Comparison of ENCODE assay signal across 11 mouse cellular contexts in genomic region chr11:115476630-115477029, GRCm38 (mm10). TPM values are rescaled to one million over a fixed set of nuclear protein-coding genes. Genes with fewer than 3 reads are reported as not detected.
A peak's percentile ranks its signal among the peaks of the same experiment; 100 is the strongest.
DNase-seq lines count a peak whose midpoint lies in the region; ATAC-seq and TF ChIP-seq lines count a peak whose summit lies in the region.
"Not testable (repeated sequence)": the region's sequence is repeated elsewhere in the genome, so short reads cannot be mapped to it uniquely, and the experiment has no call there.
"Had no signal": no experiment of that assay in that cellular context is flagged by ENCODE, and none has a peak within 500 bp of the region (broad histone marks: within the 10 kb centered on the region; RNA-seq: fewer than 3 reads in every experiment).

No protein-coding gene starts in this region.

- not testable (repeated sequence) for TF ChIP-seq CTCF in G1E (IDR thresholded peaks at IDR 0.05; ENCODE audit: low read depth, low read length); left cerebral cortex, adult 2 months (IDR thresholded peaks at IDR 0.05); small intestine, adult 2 months (IDR thresholded peaks at IDR 0.05; ENCODE audit: extremely low read depth, insufficient read length, insufficient replicate concordance, low read depth, low read length)

- H3K27ac ChIP-seq in heart, embryonic 13.5 days (replicated peaks); hindbrain, embryonic 16.5 days (ENCODE audit: low read depth, low read length); left cerebral cortex, adult 2 months; midbrain, embryonic 13.5 days: not testable (repeated sequence)
- H3K27ac ChIP-seq in liver, embryonic 15.5 days (replicated peaks): peak overlapping the region; percentile 56; the same call in 1 of the 2 replicates
- H3K27ac ChIP-seq in small intestine, adult 2 months (ENCODE audit: insufficient read depth, low read depth, low read length): peak overlapping the region; percentile 60

- intact Hi-C loops in left cerebral cortex, adult 2 months (cut with DNase I): not testable (repeated sequence)

- TF ChIP-seq POLR2A in small intestine, adult 2 months (IDR thresholded peaks at IDR 0.05; ENCODE audit: low read depth, low read length): not testable (repeated sequence)

- peak overlapping the region; percentile 93 for H3K9ac ChIP-seq in heart, embryonic 13.5 days
- not testable (repeated sequence) for H3K9ac ChIP-seq in hindbrain, embryonic 16.5 days (ENCODE audit: low read depth, low read length)
- peak overlapping the region; percentile 78; the same call in 1 of the 2 replicates for H3K9ac ChIP-seq in liver, embryonic 15.5 days
- H3K9ac ChIP-seq in midbrain, embryonic 13.5 days (replicated peaks): peak overlapping the region; percentile 84

- peaks cover 53% of the 10 kb centered on the region for H3K4me1 ChIP-seq in G1E (ENCODE audit: insufficient read depth, low read depth, low read length)
- H3K4me1 ChIP-seq in erythroblast, embryonic 14.5 days (ENCODE audit: control insufficient read depth): peaks cover 50% of the 10 kb centered on the region
- peaks cover 44% of the 10 kb centered on the region for H3K4me1 ChIP-seq in heart, embryonic 13.5 days
- peaks cover 25% of the 10 kb centered on the region for H3K4me1 ChIP-seq in hindbrain, embryonic 16.5 days (ENCODE audit: control insufficient read depth, insufficient read depth, low read depth, low read length)
- peaks cover 43% of the 10 kb centered on the region for H3K4me1 ChIP-seq in liver, embryonic 15.5 days (replicated peaks)
- peaks cover 40% of the 10 kb centered on the region for H3K4me1 ChIP-seq in midbrain, embryonic 13.5 days (replicated peaks)
- H3K4me1 ChIP-seq in small intestine, adult 2 months (ENCODE audit: control insufficient read depth, insufficient read depth, insufficient read length, low read length): peaks cover 12% of the 10 kb centered on the region; the same call in 1 of the 2 replicates

- not testable (repeated sequence) for ATAC-seq in G1E (ENCODE audit: extremely low read depth, insufficient number of reproducible peaks, low FRiP score, poor library complexity, severe bottlenecking); heart, embryonic 13.5 days (ENCODE audit: extremely low read depth, insufficient number of reproducible peaks, low FRiP score, low TSS enrichment); hindbrain, embryonic 16.5 days; liver, embryonic 15.5 days (ENCODE audit: insufficient read depth); midbrain, embryonic 13.5 days

- not testable (repeated sequence) for H3K27me3 ChIP-seq in G1E (ENCODE audit: insufficient read depth, low read length); erythroblast, embryonic 14.5 days (ENCODE audit: control insufficient read depth); heart, embryonic 13.5 days (replicated peaks); hindbrain, embryonic 16.5 days (replicated peaks; ENCODE audit: control insufficient read depth, insufficient read depth, low read length); liver, embryonic 15.5 days; midbrain, embryonic 13.5 days; small intestine, adult 2 months (ENCODE audit: control insufficient read depth, insufficient read depth, low read length)

- H3K36me3 ChIP-seq in G1E (replicated peaks): peaks cover 38% of the 10 kb centered on the region
- not testable (repeated sequence) for H3K36me3 ChIP-seq in erythroblast, embryonic 14.5 days (ENCODE audit: control insufficient read depth); heart, embryonic 13.5 days; hindbrain, embryonic 16.5 days (ENCODE audit: control insufficient read depth, insufficient read depth, low read length); liver, embryonic 15.5 days (replicated peaks); midbrain, embryonic 13.5 days
- H3K36me3 ChIP-seq in small intestine, adult 2 months (ENCODE audit: control insufficient read depth, insufficient read depth, low read length): peaks cover 30% of the 10 kb centered on the region

- H3K4me3 ChIP-seq in G1E (ENCODE audit: low read depth, low read length): peak overlapping the region; percentile 92; the same call in 1 of the 2 replicates
- H3K4me3 ChIP-seq in erythroblast, embryonic 14.5 days (replicated peaks): peak overlapping the region; percentile 88
- H3K4me3 ChIP-seq in heart, embryonic 13.5 days: peak overlapping the region; percentile 85
- H3K4me3 ChIP-seq in hindbrain, embryonic 16.5 days (ENCODE audit: low read length): peak overlapping the region; percentile 80
- peak overlapping the region; percentile 60; the same call in 1 of the 2 replicates for H3K4me3 ChIP-seq in left cerebral cortex, adult 2 months
- H3K4me3 ChIP-seq in liver, embryonic 15.5 days (replicated peaks): peak overlapping the region; percentile 77
- peak overlapping the region; percentile 93 for H3K4me3 ChIP-seq in midbrain, embryonic 13.5 days (replicated peaks)
- H3K4me3 ChIP-seq in small intestine, adult 2 months (ENCODE audit: low read depth, low read length): peak overlapping the region; percentile 79

- DNase-seq in G1E (ENCODE audit: low spot score); left cerebral cortex, adult 2 months (ENCODE audit: extremely low spot score in 1 of 2, low spot score in 2 of 2): not testable (repeated sequence)

- WGBS in heart, embryonic 13.5 days: 76% methylated on average over 4 of the region's 4 CpGs
- 82% methylated on average over 4 of the region's 4 CpGs for WGBS in hindbrain, embryonic 16.5 days
- 68% methylated on average over 4 of the region's 4 CpGs for WGBS in liver, embryonic 15.5 days (ENCODE audit: insufficient replicate concordance)
- WGBS in midbrain, embryonic 13.5 days: 86% methylated on average over 4 of the region's 4 CpGs
- WGBS in small intestine, adult 2 months: 46% methylated on average over 4 of the region's 4 CpGs

- not testable (repeated sequence) for H3K9me3 ChIP-seq in G1E (replicated peaks); erythroblast, embryonic 14.5 days (ENCODE audit: control insufficient read depth, low read length); heart, embryonic 13.5 days; hindbrain, embryonic 16.5 days (ENCODE audit: control insufficient read depth, low read length); liver, embryonic 15.5 days (replicated peaks); midbrain, embryonic 13.5 days

- H3K4me2 ChIP-seq in heart, embryonic 13.5 days: peak overlapping the region; percentile 98
- H3K4me2 ChIP-seq in hindbrain, embryonic 16.5 days (ENCODE audit: low read length): peak overlapping the region; percentile 75
- peak overlapping the region; percentile 95 for H3K4me2 ChIP-seq in liver, embryonic 15.5 days
- peak overlapping the region; percentile 85 for H3K4me2 ChIP-seq in midbrain, embryonic 13.5 days (replicated peaks)

RNA-seq across cellular contexts. Expression of gene Armc7, which starts 1.2 kb away (rescaled TPM):
- total RNA-seq in G1E (2014; fragmentation: Nextera tagmentation): 6.0 and 8.4 TPM in 2 replicates
- total RNA-seq in G1E (2017): 5.9 and 7.8 TPM in 2 replicates
- polyA plus RNA-seq in G1E (2012): 24.4 and 29.0 TPM in 2 replicates
- 0.73 and 0.87 TPM in 2 replicates for polyA plus RNA-seq in erythroblast, embryonic 14.5 days (2012)
- 6.6 and 6.9 TPM in 2 replicates for polyA plus RNA-seq in heart, embryonic 13.5 days (2015; fragmentation: Nextera tagmentation; extraction: Ambion mirVana)
- polyA plus RNA-seq in hindbrain, embryonic 16.5 days (2015; fragmentation: Nextera tagmentation; extraction: Ambion mirVana): 16.8 and 19.4 TPM in 2 replicates
- total RNA-seq in left cerebral cortex, adult 2 months (2021): 10 to 100 TPM; 11.9 to 18.0 TPM
- polyA plus RNA-seq in liver, embryonic 15.5 days (2015; fragmentation: Nextera tagmentation; extraction: Ambion mirVana): 3.3 and 3.5 TPM in 2 replicates
- polyA plus RNA-seq in midbrain, embryonic 13.5 days (2015; fragmentation: Nextera tagmentation; extraction: Ambion mirVana): 17.4 and 17.8 TPM in 2 replicates
- polyA plus RNA-seq in small intestine, adult 2 months (2012; rRNA removed): 13.2 and 16.3 TPM in 2 replicates

RNA-seq across cellular contexts. Expression of gene Slc16a5, which starts 14.4 kb away (rescaled TPM):
- total RNA-seq in G1E (2014; fragmentation: Nextera tagmentation) (not detected in 2 replicates), G1E (2017) (0.05 TPM in 1 of 2 replicates, not detected in the other)
- not detected in 2 replicates for polyA plus RNA-seq in G1E (2012)
- 0.02 TPM in 1 of 2 replicates, not detected in the other for polyA plus RNA-seq in erythroblast, embryonic 14.5 days (2012)
- 0.10 and 0.21 TPM in 2 replicates for polyA plus RNA-seq in heart, embryonic 13.5 days (2015; fragmentation: Nextera tagmentation; extraction: Ambion mirVana)
- 0.34 and 0.46 TPM in 2 replicates for polyA plus RNA-seq in hindbrain, embryonic 16.5 days (2015; fragmentation: Nextera tagmentation; extraction: Ambion mirVana)
- not detected for total RNA-seq in left cerebral cortex, adult 2 months (2021)
- 0.08 and 0.15 TPM in 2 replicates for polyA plus RNA-seq in liver, embryonic 15.5 days (2015; fragmentation: Nextera tagmentation; extraction: Ambion mirVana)
- 0.09 and 0.13 TPM in 2 replicates for polyA plus RNA-seq in midbrain, embryonic 13.5 days (2015; fragmentation: Nextera tagmentation; extraction: Ambion mirVana)
- polyA plus RNA-seq in small intestine, adult 2 months (2012; rRNA removed): 98.7 and 220 TPM in 2 replicates
- total RNA-seq: adrenal gland, postnatal 25 days; gastrocnemius, adult 18-20 months had no signal

RNA-seq across cellular contexts. Expression of gene Nt5c, which starts 15.0 kb away (rescaled TPM):
- total RNA-seq in G1E (2014; fragmentation: Nextera tagmentation) (43.7 and 47.1 TPM in 2 replicates), G1E (2017) (145 and 161 TPM in 2 replicates)
- 67.4 and 118 TPM in 2 replicates for polyA plus RNA-seq in G1E (2012)
- polyA plus RNA-seq in erythroblast, embryonic 14.5 days (2012): 4.8 and 6.4 TPM in 2 replicates
- 57.0 and 59.4 TPM in 2 replicates for polyA plus RNA-seq in heart, embryonic 13.5 days (2015; fragmentation: Nextera tagmentation; extraction: Ambion mirVana)
- 95.8 and 104 TPM in 2 replicates for polyA plus RNA-seq in hindbrain, embryonic 16.5 days (2015; fragmentation: Nextera tagmentation; extraction: Ambion mirVana)
- 10 to 100 TPM; 57.6 to 67.2 TPM for total RNA-seq in left cerebral cortex, adult 2 months (2021)
- polyA plus RNA-seq in liver, embryonic 15.5 days (2015; fragmentation: Nextera tagmentation; extraction: Ambion mirVana): 38.1 and 41.9 TPM in 2 replicates
- 90.2 and 96.5 TPM in 2 replicates for polyA plus RNA-seq in midbrain, embryonic 13.5 days (2015; fragmentation: Nextera tagmentation; extraction: Ambion mirVana)
- 56.8 and 132 TPM in 2 replicates for polyA plus RNA-seq in small intestine, adult 2 months (2012; rRNA removed)

RNA-seq across cellular contexts. Expression of gene Trim80, which starts 36.3 kb away (rescaled TPM):
- not detected in 2 replicates for total RNA-seq in G1E (2014; fragmentation: Nextera tagmentation)
- not detected in 2 replicates for total RNA-seq in G1E (2017)
- not detected in 2 replicates for polyA plus RNA-seq in G1E (2012)
- not detected in 2 replicates for polyA plus RNA-seq in erythroblast, embryonic 14.5 days (2012)
- 0.07 and 0.19 TPM in 2 replicates for polyA plus RNA-seq in heart, embryonic 13.5 days (2015; fragmentation: Nextera tagmentation; extraction: Ambion mirVana)
- polyA plus RNA-seq in hindbrain, embryonic 16.5 days (2015; fragmentation: Nextera tagmentation; extraction: Ambion mirVana): 0.15 TPM in 1 of 2 replicates, not detected in the other
- under 1 TPM in 1 of 2 experiments, not detected in 1; 0.16 TPM for total RNA-seq in left cerebral cortex, adult 2 months (2021)
- polyA plus RNA-seq in liver, embryonic 15.5 days (2015; fragmentation: Nextera tagmentation; extraction: Ambion mirVana): 0.55 and 0.71 TPM in 2 replicates
- polyA plus RNA-seq in midbrain, embryonic 13.5 days (2015; fragmentation: Nextera tagmentation; extraction: Ambion mirVana): not detected in 2 replicates
- polyA plus RNA-seq in small intestine, adult 2 months (2012; rRNA removed): 1.5 and 4.7 TPM in 2 replicates
- total RNA-seq: gastrocnemius, adult 18-20 months; heart, adult 18-20 months had no signal

RNA-seq across cellular contexts. Expression of gene Jpt1, which starts 37.6 kb away (rescaled TPM):
- total RNA-seq in G1E (2014; fragmentation: Nextera tagmentation): 172 and 222 TPM in 2 replicates
- 186 and 196 TPM in 2 replicates for total RNA-seq in G1E (2017)
- polyA plus RNA-seq in G1E (2012): 202 and 218 TPM in 2 replicates
- 82.3 and 86.6 TPM in 2 replicates for polyA plus RNA-seq in erythroblast, embryonic 14.5 days (2012)
- polyA plus RNA-seq in heart, embryonic 13.5 days (2015; fragmentation: Nextera tagmentation; extraction: Ambion mirVana): 432 and 502 TPM in 2 replicates
- polyA plus RNA-seq in hindbrain, embryonic 16.5 days (2015; fragmentation: Nextera tagmentation; extraction: Ambion mirVana): 1,336 TPM in 2 replicates
- 100 to 1,000 TPM; 158 to 161 TPM for total RNA-seq in left cerebral cortex, adult 2 months (2021)
- polyA plus RNA-seq in liver, embryonic 15.5 days (2015; fragmentation: Nextera tagmentation; extraction: Ambion mirVana): 233 and 234 TPM in 2 replicates
- 1,462 and 1,532 TPM in 2 replicates for polyA plus RNA-seq in midbrain, embryonic 13.5 days (2015; fragmentation: Nextera tagmentation; extraction: Ambion mirVana)
- polyA plus RNA-seq in small intestine, adult 2 months (2012; rRNA removed): 210 and 430 TPM in 2 replicates

Comparison
In these comparisons a context has a peak if more than half of its experiments do, and no peak if none do; other contexts are left out.
1. RNA of gene Slc16a5, which starts 14.4 kb away (polyA plus RNA-seq): 98.7 to 220 TPM in small intestine, adult 2 months; 0.34 to 0.46 TPM in hindbrain, embryonic 16.5 days, 0.10 to 0.21 TPM in heart, embryonic 13.5 days, 0.09 to 0.13 TPM in midbrain, embryonic 13.5 days, 0.08 to 0.15 TPM in liver, embryonic 15.5 days, not detected in G1E and 0.02 TPM in erythroblast, embryonic 14.5 days; every median in the first group is over 10 times any median in the second.
2. Peak in every context shown above with its lines, with median percentiles within 50 percentile points of each other: H3K4me3 ChIP-seq and H3K4me2 ChIP-seq.